Mouse (Mus musculus) testis, postnatal 14 days (tissue): Measurements from ENCODE around the gene Polr2c.
A peak's percentile ranks its signal among the peaks of the same experiment; 100 is the strongest.
"Not testable (repeated sequence)": the region's sequence is repeated elsewhere in the genome, so short reads cannot be mapped to it uniquely, and the experiment has no call there.

Experiments used
- DNase-seq: peaks from one replicate; pipeline ENCODE4 v3.0.0; 2021; ENCODE audit warnings: low spot score

Gene Polr2c

DNA sequence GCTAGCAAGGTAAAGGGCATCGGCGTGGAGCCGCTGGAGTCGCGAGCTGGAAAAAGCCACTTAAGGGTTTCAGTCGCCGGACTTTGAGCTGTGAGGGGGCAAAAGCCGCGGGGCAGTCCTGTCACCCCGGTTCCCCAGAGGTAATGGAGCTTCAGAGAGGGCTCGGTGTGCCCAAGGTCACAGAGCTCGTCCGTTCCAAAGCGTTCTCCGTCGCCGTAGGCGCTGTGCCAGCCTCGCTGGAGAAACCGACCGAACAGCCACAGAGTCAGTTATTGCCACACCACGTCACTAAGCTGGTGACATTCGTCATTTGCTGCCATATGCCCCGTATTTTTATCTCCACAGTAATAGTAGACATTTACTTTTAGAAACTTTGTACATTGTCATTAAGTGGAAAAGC, 18.6 kb upstream of the Polr2c start:
- no peak for DNase-seq

DNA sequence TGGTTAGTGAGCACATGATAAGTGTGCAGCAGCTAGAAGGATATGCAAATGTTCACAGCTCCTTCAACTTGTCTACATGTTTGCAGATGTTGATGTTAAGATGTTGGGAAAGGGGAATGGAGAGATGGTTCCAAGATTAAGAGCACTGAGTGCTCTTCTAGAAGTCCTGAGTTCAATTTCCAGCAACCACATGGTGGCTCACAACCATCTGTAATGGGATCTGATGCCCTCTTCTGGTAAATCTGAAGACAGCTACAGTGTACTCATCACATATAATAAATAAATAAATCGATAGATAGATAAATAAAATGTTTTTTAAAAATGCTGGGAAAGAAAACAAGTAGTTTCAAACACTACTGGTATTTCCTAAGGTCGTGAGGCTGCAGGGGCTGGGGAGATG, 16.1 kb upstream of the Polr2c start:
- no peak for DNase-seq

DNA sequence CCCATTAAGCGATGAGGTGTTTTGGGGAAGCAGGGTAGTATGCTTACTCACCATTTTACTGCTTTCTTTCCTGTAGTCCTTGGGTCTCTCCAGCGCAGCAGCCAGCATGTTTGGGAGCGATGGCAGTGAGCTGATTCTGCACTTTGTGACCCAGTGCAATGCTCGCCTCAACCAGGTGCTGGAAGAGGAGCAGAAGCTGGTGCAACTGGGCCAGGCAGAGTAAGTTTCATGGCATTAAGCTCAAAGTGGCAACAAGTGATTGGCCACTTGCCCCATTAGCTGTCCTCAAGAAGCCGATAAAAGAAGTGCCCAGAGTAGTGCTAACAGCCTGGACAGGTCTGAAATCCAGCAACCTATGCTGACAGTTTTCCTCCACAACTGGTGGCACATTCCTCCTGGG, 7.2 kb upstream of the Polr2c start:
- no peak for DNase-seq

DNA sequence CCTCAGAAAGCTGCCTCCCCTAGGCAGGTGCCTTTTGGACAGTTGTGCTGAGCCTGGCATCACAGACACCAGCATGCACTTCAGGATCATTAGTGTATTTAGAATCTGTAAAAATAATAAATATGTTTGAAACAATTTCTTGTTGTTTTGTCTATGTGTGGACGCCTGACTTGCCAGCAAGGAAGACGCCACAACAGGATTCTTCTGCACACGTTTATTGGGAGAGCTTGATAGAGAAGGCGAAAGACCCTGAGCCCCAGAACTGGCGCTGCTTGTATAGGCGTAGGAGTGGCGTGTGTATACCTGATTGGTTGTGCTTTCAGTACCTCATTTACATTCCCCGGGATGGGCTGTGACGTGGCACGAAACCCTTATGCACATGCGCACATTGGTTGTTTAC, 2.5 kb upstream of the Polr2c start:
- not testable (repeated sequence) for DNase-seq

DNA sequence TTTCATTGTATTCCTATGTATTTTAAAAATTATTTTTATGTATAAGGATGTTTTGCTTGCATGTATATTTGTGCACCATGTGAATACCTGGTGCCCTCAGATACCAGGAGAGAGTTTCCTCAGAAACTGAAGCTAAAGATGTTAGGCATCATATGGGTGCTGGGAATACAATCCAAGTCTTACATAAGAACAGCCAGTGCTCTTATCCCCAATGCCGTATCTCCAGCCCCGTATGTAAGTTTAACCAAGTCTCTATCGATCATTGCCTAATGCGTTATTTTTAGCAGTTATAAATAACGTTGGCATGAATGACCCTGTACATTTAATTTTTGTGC, 272 bp upstream of the Polr2c start:
- DNase-seq = no peak

DNA sequence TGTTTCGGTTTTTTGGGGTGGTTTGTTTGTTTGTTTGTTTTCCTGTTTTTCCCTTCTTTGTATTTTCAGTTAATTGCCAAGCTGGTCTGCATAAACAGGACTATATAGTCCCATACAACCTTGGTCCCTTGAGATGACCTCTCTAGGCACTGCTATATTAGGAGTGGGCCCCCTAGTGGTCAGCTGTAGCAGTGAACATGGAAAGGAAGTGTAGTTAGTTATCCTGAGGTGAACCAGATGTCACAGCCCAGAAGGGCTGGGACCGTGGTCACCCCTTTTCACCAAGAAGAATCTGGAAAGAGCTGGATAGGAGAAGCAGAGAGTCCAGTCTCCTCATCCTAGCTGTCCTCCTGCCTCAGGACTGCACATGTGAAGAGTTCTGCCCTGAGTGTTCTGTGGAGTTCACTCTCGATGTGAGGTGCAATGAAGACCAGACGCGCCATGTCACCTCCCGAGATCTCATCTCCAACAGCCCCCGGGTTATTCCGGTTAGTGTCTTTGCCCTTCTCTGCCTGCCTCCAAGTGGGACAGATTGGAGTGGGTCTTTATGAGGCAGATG, 4.2 kb downstream of the Polr2c start:
- no peak for DNase-seq

DNA sequence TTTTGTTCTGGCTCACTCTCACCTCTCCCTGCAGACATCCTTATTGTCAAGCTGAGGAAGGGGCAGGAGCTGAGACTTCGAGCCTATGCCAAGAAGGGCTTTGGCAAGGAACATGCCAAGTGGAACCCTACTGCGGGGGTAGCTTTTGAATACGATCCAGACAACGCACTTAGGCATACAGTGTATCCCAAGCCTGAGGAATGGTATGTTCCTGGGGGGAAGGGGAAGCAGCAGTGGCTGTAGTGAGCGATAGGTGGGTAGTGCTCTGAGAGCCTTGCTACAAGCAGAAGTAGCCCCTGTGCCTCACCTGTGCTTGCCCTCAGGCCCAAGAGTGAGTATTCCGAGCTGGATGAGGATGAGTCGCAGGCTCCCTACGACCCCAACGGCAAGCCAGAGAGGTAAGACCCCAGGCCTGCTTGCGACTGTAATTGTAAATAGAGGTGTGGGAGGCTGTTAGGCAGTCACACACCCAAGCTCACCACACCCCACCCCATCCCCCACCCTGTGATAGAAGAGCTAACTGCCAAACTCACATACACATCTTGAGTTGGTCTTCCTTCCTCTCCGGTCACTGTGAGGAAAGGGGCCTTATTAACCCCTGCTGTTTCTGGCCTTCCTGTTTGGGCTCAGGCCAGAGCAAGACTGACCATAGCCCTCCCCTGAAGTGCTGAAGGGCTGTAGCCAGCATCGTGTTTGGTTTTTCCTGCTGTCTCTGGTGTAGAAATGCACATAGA, 5.4 kb downstream of the Polr2c start:
- DNase-seq = no peak

DNA sequence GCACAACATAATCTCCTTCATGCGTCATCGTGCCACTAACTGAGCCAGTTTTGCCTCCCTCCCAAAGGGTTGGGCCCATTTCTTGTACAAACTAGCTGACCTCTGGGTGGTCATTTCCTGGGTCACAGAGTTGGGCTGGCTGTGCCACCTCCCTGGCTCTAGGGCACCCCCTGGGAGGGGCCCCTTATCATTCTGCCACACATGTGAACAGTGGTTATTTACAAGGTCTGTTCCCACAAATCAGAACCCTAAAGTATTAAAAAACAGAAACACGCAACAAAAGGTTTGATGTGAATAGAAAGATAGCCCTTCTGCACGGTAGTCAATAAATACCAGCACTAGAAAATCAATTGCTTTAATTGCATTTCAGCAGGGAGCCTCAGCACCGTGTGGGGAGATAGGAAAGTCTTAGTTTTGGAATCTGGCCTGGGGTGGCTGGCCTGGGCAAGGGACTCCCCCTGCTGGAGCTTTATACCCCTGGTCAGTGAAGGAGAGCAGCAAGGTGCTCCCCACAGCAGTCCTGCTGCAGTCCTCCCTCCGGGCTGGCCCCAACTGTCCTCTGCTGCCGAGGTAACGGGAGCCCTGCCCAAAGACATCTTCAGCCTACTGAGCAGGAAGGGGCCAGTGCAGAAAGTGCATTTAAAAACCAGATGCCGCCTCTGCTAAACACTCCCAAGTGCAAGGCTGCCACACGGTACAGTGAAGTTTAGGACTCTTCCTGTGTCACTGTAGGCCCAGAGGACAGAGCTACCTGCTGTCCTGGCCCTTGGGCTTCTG, 6.8 kb downstream of the Polr2c start:
- DNase-seq = no peak

DNA sequence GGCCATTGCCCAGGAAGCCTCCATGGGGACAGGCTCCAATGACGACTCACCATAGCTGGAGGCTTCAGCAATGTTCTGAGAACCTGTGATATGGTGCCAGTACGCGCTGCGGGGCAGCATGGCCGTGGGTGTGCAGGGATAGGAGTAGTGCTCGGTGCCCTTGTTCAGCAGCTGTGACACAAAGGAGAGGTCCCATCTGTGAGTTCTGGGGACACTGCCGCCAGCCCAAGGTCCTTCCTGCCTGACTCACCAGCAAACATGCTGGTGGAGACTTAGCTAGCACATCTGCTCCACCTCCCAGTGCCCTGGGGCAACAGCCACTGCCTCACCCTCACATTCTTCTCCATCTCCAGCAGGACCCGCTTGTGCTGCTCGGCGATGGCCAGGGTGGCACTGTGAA, 8.0 kb downstream of the Polr2c start:
- DNase-seq = no peak

DNA sequence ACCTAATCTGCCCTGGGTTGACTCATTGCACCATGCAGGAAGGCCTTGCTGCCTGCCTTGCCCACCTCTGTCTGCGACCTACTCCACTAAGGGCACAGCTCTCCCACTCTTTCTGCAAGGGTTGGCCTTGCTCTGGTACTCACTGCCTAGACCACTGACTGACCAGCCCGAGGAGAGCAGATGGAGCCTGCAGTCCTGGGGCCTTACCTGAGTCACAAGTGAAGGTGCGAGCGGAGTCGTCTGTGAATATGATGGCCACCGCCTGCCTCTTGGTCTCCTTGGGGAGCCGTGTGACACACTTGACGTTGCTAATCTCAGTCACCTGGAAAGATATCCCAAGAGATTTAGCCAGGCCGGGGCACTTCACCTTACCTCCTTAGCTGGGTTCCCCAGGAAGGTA, 9.7 kb downstream of the Polr2c start:
- DNase-seq = no peak

DNA sequence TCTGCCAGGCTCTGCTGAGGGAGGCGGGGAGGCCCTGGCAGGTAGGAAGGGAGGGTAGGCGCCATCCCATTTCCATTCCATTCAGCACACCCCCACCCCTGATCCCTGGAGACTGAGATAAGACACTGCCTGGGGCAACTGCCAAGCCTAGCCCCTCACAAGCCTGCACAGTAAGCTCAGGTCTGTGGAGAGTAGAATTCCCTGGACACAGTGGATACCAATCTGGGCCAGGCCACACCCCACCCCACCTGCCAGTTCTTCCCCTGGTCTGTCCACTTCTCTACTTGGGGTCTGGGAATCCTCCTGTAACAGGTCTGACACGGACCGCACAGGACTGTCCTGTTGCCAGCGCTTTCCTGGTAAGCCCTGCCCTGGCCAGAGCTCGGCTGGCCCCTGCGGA, 11.9 kb downstream of the Polr2c start:
- no peak for DNase-seq

DNA sequence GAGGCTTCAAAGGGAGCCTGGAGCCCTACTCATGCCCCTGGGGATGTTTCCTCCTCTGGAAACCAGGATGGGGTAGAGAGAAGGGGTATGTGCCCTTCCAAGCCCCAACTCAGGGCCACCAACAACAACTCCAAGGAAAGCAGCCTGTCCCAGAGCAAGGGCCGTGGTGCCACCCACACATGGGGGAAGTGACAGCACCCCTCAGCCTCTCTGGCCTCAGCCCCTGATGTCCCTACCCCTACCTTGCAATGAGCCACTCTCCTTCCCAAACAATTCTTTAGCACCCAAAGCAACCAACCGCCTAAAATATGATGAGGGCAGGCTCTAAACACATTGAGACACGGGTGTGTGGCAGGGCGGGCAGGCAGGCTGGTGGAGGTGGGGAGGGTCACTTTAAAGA, 12.8 kb downstream of the Polr2c start:
- DNase-seq = no peak

DNA sequence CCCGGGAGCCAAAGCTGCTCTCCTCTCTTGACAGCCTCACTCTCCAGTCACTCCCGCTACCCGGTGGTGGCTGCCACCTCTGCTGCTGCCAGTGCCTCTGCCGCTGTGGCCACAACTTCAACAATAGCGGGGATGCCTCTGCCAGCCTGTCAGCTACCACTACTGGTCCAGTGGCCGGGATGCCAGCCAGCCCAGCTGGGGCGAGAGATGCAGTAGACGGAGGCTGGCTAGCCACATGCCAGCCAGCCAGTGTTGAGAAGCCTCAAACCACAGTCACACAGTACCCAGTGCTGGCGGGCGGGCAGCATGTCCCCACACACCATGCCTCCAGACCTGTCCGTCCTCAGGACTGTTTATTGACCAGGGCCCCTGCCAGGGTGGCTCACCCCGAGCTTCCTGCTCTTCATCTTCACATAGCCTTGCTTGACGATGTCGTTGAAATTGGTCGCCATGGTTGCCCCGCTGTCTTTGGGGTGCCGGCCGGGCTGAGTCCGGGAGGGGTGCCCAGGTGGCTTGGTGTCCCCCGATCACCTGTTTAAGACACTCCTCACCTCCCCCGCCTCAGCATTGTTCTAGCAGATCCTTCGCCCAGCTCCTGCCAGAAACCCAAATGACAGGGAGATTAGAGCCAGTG, 13.3 kb downstream of the Polr2c start:
- DNase-seq = no peak

DNA sequence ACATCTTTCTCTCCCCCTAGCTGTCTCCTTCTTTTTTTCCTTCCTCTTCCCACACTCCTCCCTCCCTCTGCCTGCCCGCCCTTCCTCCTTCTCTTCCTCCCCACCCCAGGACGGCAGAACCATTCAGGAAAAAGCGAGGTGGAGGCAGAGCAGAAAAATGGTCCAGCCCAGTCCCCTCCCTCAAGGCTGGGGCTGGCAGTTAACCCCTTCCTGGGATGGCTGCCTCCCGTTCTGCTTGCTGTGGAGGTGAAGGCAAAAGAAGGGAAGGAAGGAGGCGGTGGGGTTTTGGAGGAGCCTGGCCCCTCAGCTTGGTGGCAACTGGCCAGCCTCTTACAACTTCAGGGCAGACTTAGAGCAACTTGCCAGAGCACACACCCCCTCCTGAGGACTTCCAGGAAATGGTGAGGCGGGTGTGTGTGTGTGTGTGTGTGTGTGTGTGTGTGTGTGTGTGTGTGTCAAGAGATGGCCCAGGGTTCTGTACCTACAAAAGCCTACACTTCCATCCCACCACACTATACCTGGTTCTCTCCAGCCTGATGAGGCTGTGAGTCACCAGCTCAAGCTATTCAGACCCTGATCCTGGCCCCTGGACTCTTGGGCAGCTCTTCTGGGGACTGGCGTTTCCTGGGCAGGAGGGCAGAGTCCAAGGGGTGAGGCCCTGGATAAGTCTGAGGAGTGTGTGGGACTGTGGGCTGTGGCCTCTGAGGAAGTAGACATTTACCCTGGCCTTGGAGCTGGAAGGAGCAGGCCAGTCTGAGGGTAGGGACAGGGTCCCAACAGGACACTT, 14.1 kb downstream of the Polr2c start:
- peak; percentile 36 for DNase-seq

DNA sequence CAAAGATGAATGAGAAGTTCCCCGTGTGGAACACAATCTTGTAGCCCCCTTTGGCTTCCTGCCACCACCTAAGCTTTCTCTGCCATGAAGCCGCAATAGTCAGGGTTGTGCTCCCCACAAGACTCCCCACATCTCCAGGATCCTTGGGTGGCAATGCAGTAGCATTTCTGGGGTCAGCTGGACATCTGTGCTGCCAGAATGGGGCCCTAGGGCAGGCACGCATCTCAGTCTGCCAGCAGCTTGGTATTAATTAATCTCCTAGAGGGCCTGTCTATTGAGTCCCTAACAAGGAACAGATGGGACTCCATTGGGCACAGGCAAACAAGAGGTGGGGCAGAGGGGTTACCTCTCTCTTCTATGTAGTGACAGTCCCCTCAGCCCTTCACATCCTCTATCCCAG, 14.9 kb downstream of the Polr2c start:
- DNase-seq = no peak

DNA sequence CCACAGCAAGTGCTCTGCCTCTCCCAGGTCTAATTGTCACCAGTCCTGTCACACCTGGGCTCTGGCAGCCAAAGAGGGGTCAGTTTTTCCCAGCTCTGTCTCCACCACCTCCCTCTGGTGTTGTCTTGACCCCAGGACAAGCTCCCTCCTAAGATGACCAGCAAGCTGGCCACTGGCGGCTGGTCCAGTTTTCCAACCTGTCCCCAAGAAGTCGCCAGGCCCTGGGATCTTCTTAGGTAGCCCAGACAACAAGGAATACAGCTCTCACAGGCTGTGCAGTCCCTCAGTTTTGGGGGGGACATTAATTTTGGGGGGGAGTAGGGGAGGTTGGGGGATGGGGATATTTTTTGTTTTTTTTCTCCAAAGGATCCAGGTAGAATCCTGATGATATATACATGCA, 15.3 kb downstream of the Polr2c start:
- no peak for DNase-seq

DNA sequence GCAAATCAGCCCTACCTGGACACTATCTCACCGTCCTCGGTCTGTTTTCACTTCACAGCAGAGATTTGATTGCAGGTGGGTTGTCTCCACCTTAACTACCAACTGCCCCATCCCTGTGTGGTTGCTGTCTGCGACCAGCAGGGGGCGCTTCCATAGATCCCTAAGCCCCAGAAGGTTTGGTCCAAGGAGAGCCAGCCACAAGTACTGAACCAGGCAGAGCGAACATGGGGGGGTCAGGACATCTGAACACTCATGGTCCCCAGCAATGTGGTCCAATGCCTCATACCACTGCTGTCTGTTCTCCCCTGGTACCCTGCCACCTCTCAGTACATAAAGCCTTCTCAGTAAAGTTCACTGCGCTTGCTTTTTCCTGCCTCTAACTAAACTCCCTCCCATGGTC, 17.1 kb downstream of the Polr2c start:
- peak; percentile 63 for DNase-seq

DNA sequence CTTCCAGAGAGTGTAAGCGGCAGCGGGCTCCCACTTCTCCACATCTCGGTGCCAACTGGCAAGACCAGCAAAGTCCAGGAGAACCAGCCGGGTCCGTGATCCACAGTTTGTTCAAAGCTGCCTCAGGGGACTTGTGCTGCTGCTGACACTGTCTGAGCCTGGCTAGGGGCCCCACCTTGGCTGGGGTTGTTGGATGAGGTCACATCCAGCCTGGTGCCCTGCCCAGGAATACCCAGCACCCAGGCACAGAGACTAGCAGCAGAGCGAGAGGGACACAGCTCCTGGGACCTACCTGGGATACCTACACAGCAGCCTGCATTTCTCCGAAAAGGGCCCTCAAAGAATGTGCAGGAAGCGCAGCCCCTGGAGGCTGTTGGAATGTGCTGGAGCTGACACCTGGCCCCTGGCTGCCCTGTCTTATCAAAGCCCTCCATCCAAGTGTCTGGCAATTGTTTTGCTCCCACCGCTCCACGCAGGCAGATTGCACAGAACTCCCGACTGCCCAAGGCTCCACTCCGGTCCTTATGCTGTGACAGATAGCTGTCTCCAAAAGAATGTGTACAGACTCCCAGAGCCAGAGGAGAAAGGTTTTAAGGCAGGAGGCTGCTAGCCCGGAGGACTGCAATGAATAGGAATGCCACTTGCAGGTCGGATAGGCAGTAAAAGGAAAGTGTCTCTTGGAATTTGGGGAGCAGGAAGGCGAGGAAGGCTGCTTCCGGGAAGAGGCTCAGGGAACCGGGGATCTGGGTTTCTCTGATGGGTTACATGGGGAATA, 18.0 kb downstream of the Polr2c start:
- no peak for DNase-seq

DNA sequence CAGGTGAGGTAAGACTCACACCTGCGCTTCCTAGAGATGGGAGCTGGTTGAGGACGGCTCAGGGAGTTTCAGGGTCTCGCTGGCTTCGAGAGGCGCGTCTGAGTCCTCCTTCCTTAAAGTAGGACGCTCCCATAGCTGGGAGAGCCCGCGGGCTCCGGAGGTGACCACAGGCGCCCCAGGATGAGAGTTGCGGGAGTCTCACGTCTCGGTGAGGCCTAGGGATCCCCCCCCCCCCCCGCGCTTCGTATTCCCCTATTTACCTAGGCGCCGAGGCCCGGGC, 18.6 kb downstream of the Polr2c start:
- DNase-seq = no peak

DNA sequence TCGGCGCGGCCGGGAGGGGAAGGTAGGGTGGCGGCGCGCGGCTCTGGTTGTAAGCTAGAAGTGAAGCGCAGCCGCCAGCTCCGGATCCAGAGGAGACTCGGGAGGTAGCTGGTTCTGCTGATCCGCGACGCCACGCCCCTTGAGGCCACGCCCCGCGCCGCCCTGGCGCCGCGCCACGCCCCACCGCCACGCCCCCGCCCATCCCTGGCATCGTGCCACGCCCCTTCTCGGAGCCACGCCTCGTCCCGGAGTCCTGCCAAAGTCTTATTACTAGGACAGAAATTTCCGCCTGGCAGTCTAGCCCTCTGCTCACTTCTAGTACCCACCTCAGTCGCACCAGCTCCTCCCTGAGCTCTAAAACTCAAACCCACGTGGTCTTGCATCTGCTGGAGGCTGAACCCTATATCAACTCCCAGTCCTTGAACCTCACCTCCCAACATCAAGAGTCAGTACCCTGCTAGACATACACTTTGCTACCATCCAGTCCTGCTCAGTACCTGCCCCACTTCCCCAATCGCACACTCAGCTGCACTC, 19.0 kb downstream of the Polr2c start, which contains the start of gene Dok4:
Gene Dok4 (minus strand): TSS at position 134 of the 534 bp plus-strand sequence.
- peak; percentile 81 for DNase-seq

DNA sequence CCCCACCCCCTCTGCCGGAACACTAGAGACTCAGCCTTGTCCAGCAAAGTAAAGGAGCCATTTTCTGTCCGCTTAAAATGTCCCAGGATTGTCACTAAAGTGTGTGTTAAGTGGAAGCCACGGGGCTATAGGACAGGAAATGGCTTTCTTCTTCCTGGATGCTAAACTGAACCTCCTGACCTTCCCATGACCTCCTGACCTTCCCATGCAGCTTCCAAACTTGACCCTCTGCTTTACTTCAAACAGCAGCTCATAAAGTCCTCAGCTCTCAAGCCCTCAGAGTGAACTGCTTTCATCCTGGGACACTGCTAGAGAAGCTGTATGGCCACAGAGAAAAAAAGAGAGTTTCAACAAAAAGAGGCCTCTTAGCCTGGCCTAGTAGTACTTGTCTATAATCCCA, 19.6 kb downstream of the Polr2c start:
- DNase-seq = no peak
